24 mouse cellular contexts compared by ENCODE assay signal in genomic region chr8:72262756-72263155, GRCm38 (mm10). TPM values are rescaled to one million over a fixed set of nuclear protein-coding genes. Genes with fewer than 3 reads are reported as not detected.
DNase-seq lines count a peak whose midpoint lies in the region; ATAC-seq and TF ChIP-seq lines count a peak whose summit lies in the region.
"Had no signal": no experiment of that assay in that cellular context is flagged by ENCODE, and none has a peak within 500 bp of the region (broad histone marks: within the 10 kb centered on the region; RNA-seq: fewer than 3 reads in every experiment).

No protein-coding gene starts in this region.

- 96% methylated on average over 2 of the region's 2 CpGs for WGBS in heart, adult 2 months

- H3K9ac ChIP-seq in heart, adult 2 months (ENCODE audit: low read depth, low read length) = no peak overlapping the region
- H3K9ac ChIP-seq: embryonic facial prominence, embryonic 13.5 days; hindbrain, embryonic 13.5 days had no signal

- intact Hi-C loops in heart, adult 2 months (cut with DNase I) = loop anchor here (1.0 kb wide), 1 partner anchor 103 kb away; no protein-coding TSS in a partner anchor

- H3K4me3 ChIP-seq in heart, adult 2 months = no peak overlapping the region
- H3K4me3 ChIP-seq: embryonic facial prominence, embryonic 13.5 days; hindbrain, embryonic 13.5 days had no signal

- H3K27me3 ChIP-seq in heart, adult 2 months (ENCODE audit: control insufficient read depth, insufficient read depth, low read length) = no peaks in the 10 kb centered on the region
- H3K27me3 ChIP-seq: embryonic facial prominence, embryonic 13.5 days; hindbrain, embryonic 13.5 days had no signal

- H3K79me2 ChIP-seq in heart, adult 2 months (replicated peaks; ENCODE audit: control insufficient read depth, insufficient read depth, low read length) = no peaks in the 10 kb centered on the region

- peaks cover 24% of the 10 kb centered on the region for H3K4me1 ChIP-seq in heart, adult 2 months (ENCODE audit: control insufficient read depth, insufficient read depth, low read length)
- H3K4me1 ChIP-seq: hindbrain, embryonic 13.5 days had no signal

- no peak for DNase-seq in heart, adult 2 months
- DNase-seq in heart, postnatal 4 days = no peak
- DNase-seq in NIH3T3 (ENCODE audit: low read depth) = peak; percentile 73
- peak; percentile 87 for DNase-seq in adrenal gland, adult 2 months
- peak; percentile 69 for DNase-seq in adrenal gland, postnatal 25 days
- no peak for DNase-seq in kidney, postnatal 25 days
- DNase-seq: cerebellum, adult 18-20 months; cerebellum, adult 9-11 months; cerebellum, postnatal 36 days; kidney, adult 11 months; kidney, adult 9 months had no signal

- no peak for TF ChIP-seq EP300 in heart, adult 2 months (IDR thresholded peaks at IDR 0.05; ENCODE audit: insufficient read depth, low read depth, low read length)

- H3K36me3 ChIP-seq in heart, adult 2 months (ENCODE audit: control insufficient read depth, insufficient read depth, low read length) = peaks cover 2% of the 10 kb centered on the region
- H3K36me3 ChIP-seq: embryonic facial prominence, embryonic 13.5 days; hindbrain, embryonic 13.5 days had no signal

- peak overlapping the region; percentile 61 for H3K27ac ChIP-seq in heart, adult 2 months
- H3K27ac ChIP-seq: embryonic facial prominence, embryonic 13.5 days; hindbrain, embryonic 13.5 days; hindbrain, postnatal 0 days had no signal

- ATAC-seq in erythroid progenitor cell, adult 5-6 weeks (replicated peaks; ENCODE audit: low FRiP score, poor library complexity, severe bottlenecking) = no peak
- ATAC-seq: activated CD4-positive, CD25-positive, alpha-beta regulatory T cell, adult 4 months; forebrain, embryonic 14.5 days; hindbrain, postnatal 0 days had no signal

- TF ChIP-seq POLR2A in heart, adult 2 months (IDR thresholded peaks at IDR 0.05; ENCODE audit: insufficient read depth, low read depth, low read length) = no peak

- TF ChIP-seq CTCF in heart, adult 2 months (IDR thresholded peaks at IDR 0.05) = no peak

RNA-seq across cellular contexts. Expression of gene Ap1m1, which starts 22.9 kb away (rescaled TPM):
- 10 to 100 TPM; 44.6 to 48.8 TPM for total RNA-seq in heart, adult 2 months (2021)
- 74.3 and 77.0 TPM in 2 replicates for polyA plus RNA-seq in heart, adult 2 months (2012; rRNA removed)
- 10 to 100 TPM; 66.5 to 71.7 TPM for total RNA-seq in heart, postnatal 4 days (2021)
- total RNA-seq in adrenal gland, adult 2 months (2021) = 10 to 100 TPM; 66.3 to 67.8 TPM
- polyA plus RNA-seq in adrenal gland, adult 2 months (2012; rRNA removed) = 62.1 and 75.1 TPM in 2 replicates
- 66.7 and 68.8 TPM in 2 replicates for total RNA-seq in adrenal gland, postnatal 25 days (2021)
- total RNA-seq in erythroid progenitor cell, adult 5-6 weeks (2015; ENCODE audit: low replicate concordance) = 52.8 and 56.6 TPM in 2 replicates
- total RNA-seq in erythroid progenitor cell, adult 5-6 weeks (2017; ENCODE audit: low replicate concordance) = 27.6 and 47.7 TPM in 2 replicates

RNA-seq across cellular contexts. Expression of gene Gm10282, which starts 42.3 kb away (rescaled TPM):
- total RNA-seq in heart, adult 2 months (2021) = 1 to 10 TPM; 6.7 to 8.5 TPM
- 1.1 and 2.9 TPM in 2 replicates for polyA plus RNA-seq in heart, adult 2 months (2012; rRNA removed)
- 10 to 100 TPM; 34.9 to 36.3 TPM for total RNA-seq in heart, postnatal 4 days (2021)
- total RNA-seq in adrenal gland, adult 2 months (2021) = 10 to 100 TPM in 1 of 2 experiments, 1 to 10 TPM in 1; 6.4 to 17.1 TPM
- polyA plus RNA-seq in adrenal gland, adult 2 months (2012; rRNA removed) = 0.10 and 0.33 TPM in 2 replicates
- total RNA-seq in adrenal gland, postnatal 25 days (2021) = 19.3 and 27.3 TPM in 2 replicates
- 32.8 and 36.5 TPM in 2 replicates for total RNA-seq in erythroid progenitor cell, adult 5-6 weeks (2015; ENCODE audit: low replicate concordance)
- 19.9 and 23.5 TPM in 2 replicates for total RNA-seq in erythroid progenitor cell, adult 5-6 weeks (2017; ENCODE audit: low replicate concordance)

RNA-seq across cellular contexts. Expression of gene Fam32a, which starts 43.2 kb away (rescaled TPM):
- 10 to 100 TPM; 21.4 to 23.2 TPM for total RNA-seq in heart, adult 2 months (2021)
- polyA plus RNA-seq in heart, adult 2 months (2012; rRNA removed) = 21.2 and 29.9 TPM in 2 replicates
- 10 to 100 TPM; 25.4 to 26.5 TPM for total RNA-seq in heart, postnatal 4 days (2021)
- total RNA-seq in adrenal gland, adult 2 months (2021) = 10 to 100 TPM; 58.6 to 63.8 TPM
- 21.0 and 23.3 TPM in 2 replicates for polyA plus RNA-seq in adrenal gland, adult 2 months (2012; rRNA removed)
- total RNA-seq in adrenal gland, postnatal 25 days (2021) = 66.8 and 70.4 TPM in 2 replicates
- total RNA-seq in erythroid progenitor cell, adult 5-6 weeks (2015; ENCODE audit: low replicate concordance) = 20.1 and 42.5 TPM in 2 replicates
- 25.3 and 30.5 TPM in 2 replicates for total RNA-seq in erythroid progenitor cell, adult 5-6 weeks (2017; ENCODE audit: low replicate concordance)

RNA-seq across cellular contexts. Expression of gene Gm11034, which starts 49.3 kb away (rescaled TPM):
- not detected for total RNA-seq in heart, adult 2 months (2021)
- polyA plus RNA-seq in heart, adult 2 months (2012; rRNA removed) = not detected in 2 replicates
- total RNA-seq in heart, postnatal 4 days (2021) = not detected
- not detected for total RNA-seq in adrenal gland, adult 2 months (2021)
- not detected in 2 replicates for polyA plus RNA-seq in adrenal gland, adult 2 months (2012; rRNA removed)
- total RNA-seq in adrenal gland, postnatal 25 days (2021) = not detected in 2 replicates
- not detected in 2 replicates for total RNA-seq in erythroid progenitor cell, adult 5-6 weeks (2015; ENCODE audit: low replicate concordance)
- not detected in 2 replicates for total RNA-seq in erythroid progenitor cell, adult 5-6 weeks (2017; ENCODE audit: low replicate concordance)
- total RNA-seq: ES-E14; gastrocnemius, adult 8-10 months; gastrocnemius, postnatal 4 days; heart, postnatal 10 days; hematopoietic stem cell, adult 5-6 weeks; hindbrain, postnatal 0 days had no signal
- polyA plus RNA-seq: activated CD4-positive, CD25-positive, alpha-beta regulatory T cell, adult 4 months; embryonic facial prominence, embryonic 13.5 days; forebrain, embryonic 14.5 days; heart, embryonic 14.5 days; hindbrain, embryonic 13.5 days; hindbrain, postnatal 0 days; intestine, embryonic 14.5 days had no signal

RNA-seq across cellular contexts. Expression of gene Cib3, which starts 50.1 kb away (rescaled TPM):
- 1 to 10 TPM in 1 of 2 experiments, under 1 TPM in 1; 0.66 to 1.5 TPM for total RNA-seq in heart, adult 2 months (2021)
- polyA plus RNA-seq in heart, adult 2 months (2012; rRNA removed) = 1.1 TPM in 2 replicates
- total RNA-seq in heart, postnatal 4 days (2021) = not detected
- not detected for total RNA-seq in adrenal gland, adult 2 months (2021)
- polyA plus RNA-seq in adrenal gland, adult 2 months (2012; rRNA removed) = 0.07 TPM in 1 of 2 replicates, not detected in the other
- total RNA-seq in adrenal gland, postnatal 25 days (2021) = 0.64 TPM in 1 of 2 replicates, not detected in the other
- not detected in 2 replicates for total RNA-seq in erythroid progenitor cell, adult 5-6 weeks (2015; ENCODE audit: low replicate concordance)
- 0.77 TPM in 1 of 2 replicates, not detected in the other for total RNA-seq in erythroid progenitor cell, adult 5-6 weeks (2017; ENCODE audit: low replicate concordance)
- total RNA-seq: gastrocnemius, adult 8-10 months; gastrocnemius, postnatal 4 days; heart, postnatal 10 days; hematopoietic stem cell, adult 5-6 weeks; hindbrain, postnatal 0 days had no signal
- polyA plus RNA-seq: embryonic facial prominence, embryonic 13.5 days; forebrain, embryonic 14.5 days; heart, embryonic 14.5 days; hindbrain, embryonic 13.5 days; hindbrain, postnatal 0 days; intestine, embryonic 14.5 days had no signal

Comparison
In these comparisons a context has a peak if more than half of its experiments do, and no peak if none do; other contexts are left out.
1. DNase-seq: peak in NIH3T3 (single experiment), adrenal gland, adult 2 months (single experiment) and adrenal gland, postnatal 25 days (single experiment); none in heart, adult 2 months (0 of 2), heart, postnatal 4 days (single experiment) and kidney, postnatal 25 days (0 of 2).